Mouse (Mus musculus): ENCODE results near the gene Pi4k2a.

GRCm38 (mm10) chr19:42139724-42140517 is 49.7 kb downstream of the Pi4k2a start:
- TF ChIP-seq EP300 (IDR thresholded peaks at IDR 0.05) (no peak), CTCF (IDR thresholded peaks at IDR 0.05) (no peak)

Measured in lung, postnatal 0 days (tissue).